Mouse (Mus musculus) liver, embryonic 15.5 days (tissue): ENCODE results near the gene Mlst8. TPM values are rescaled to one million over a fixed set of nuclear protein-coding genes. Genes with fewer than 3 reads are reported as not detected.

Experiments
- ATAC-seq: fragments of 200-750 bp; cut with Nextera tagmentation; 2 replicates; pipeline ENCODE4 v1.8.0; 2017; ENCODE audit warnings: moderate number of reproducible peaks, mild to moderate bottlenecking, moderate library complexity; ENCODE audit not compliant: insufficient read depth
- H3K27ac ChIP-seq: fragments of 300-500 bp; sonication (generic); replicated peaks from 2 replicates; pipeline ENCODE4 v1.5.1; 2015; ENCODE audit warnings: mild to moderate bottlenecking, inconsistent platforms
- H3K27me3 ChIP-seq: fragments of 300-500 bp; sonication (generic); 2 replicates; pipeline ENCODE4 v1.6.1; 2015; ENCODE audit warnings: mild to moderate bottlenecking, inconsistent platforms
- H3K36me3 ChIP-seq: fragments of 300-500 bp; sonication (generic); replicated peaks from 2 replicates; pipeline ENCODE4 v1.6.1; 2015; ENCODE audit warnings: moderate library complexity, mild to moderate bottlenecking, inconsistent platforms
- H3K4me1 ChIP-seq: fragments of 300-500 bp; sonication (generic); replicated peaks from 2 replicates; pipeline ENCODE4 v1.6.1; 2015; ENCODE audit warnings: inconsistent platforms
- H3K4me2 ChIP-seq: fragments of 300-500 bp; sonication (generic); 2 replicates; pipeline ENCODE4 v1.6.1; 2015; ENCODE audit warnings: moderate library complexity, mild to moderate bottlenecking, inconsistent platforms
- H3K4me3 ChIP-seq: fragments of 300-500 bp; sonication (generic); replicated peaks from 2 replicates; pipeline ENCODE4 v1.5.1; 2015; ENCODE audit warnings: mild to moderate bottlenecking, inconsistent platforms
- H3K9ac ChIP-seq: fragments of 300-500 bp; sonication (generic); 2 replicates; pipeline ENCODE4 v1.6.1; 2015; ENCODE audit warnings: moderate library complexity, mild to moderate bottlenecking, inconsistent platforms
- H3K9me3 ChIP-seq: fragments of 300-500 bp; sonication (generic); replicated peaks from 2 replicates; pipeline ENCODE4 v1.6.1; 2016; ENCODE audit warnings: inconsistent platforms
- WGBS: fragments of 180-500 bp; shearing (Covaris S2); methylation state at CpG from one replicate; pipeline ENCODE4 v1.1.7; 2015; ENCODE audit warnings: mixed read lengths; ENCODE audit not compliant: insufficient replicate concordance; 5-methylcytosine and 5-hydroxymethylcytosine counted together
- polyA plus RNA-seq: library from polyadenylated mRNA; unstranded; fragments of >200 nt; fragmentation: Nextera tagmentation; extraction: Ambion mirVana; gene quantifications from 2 replicates; pipeline ENCODE4 v1.2.1, GENCODE M21; 2015

The Mlst8 gene
- polyA plus RNA-seq, 1 experiment from 2014 or later: 12.0 TPM

GRCm38 (mm10) chr17:24476022-24476776 is 2.7 kb downstream of the Mlst8 start:
- H3K9me3 ChIP-seq: no peaks in the 10 kb centered on the region
- H3K36me3 ChIP-seq: peaks cover 67% of the 10 kb centered on the region
- H3K4me1 ChIP-seq: peaks cover 60% of the 10 kb centered on the region
- no peak for ATAC-seq
- no peak overlapping the region; the same call in 1 of the 2 replicates for H3K4me2 ChIP-seq
- 78% methylated on average over 10 of the region's 10 CpGs for WGBS
- no peak overlapping the region for H3K9ac ChIP-seq
- H3K4me3 ChIP-seq: 0 out of 2 replicates have a peak overlapping the region, but pooled peaks have one; percentile 93
- H3K27ac ChIP-seq: 0 out of 2 replicates have a peak overlapping the region, but pooled peaks have one; percentile 95
- no peaks in the 10 kb centered on the region for H3K27me3 ChIP-seq

- peaks cover 67% of the 10 kb centered on the region for H3K36me3 ChIP-seq
- H3K4me1 ChIP-seq: peaks cover 64% of the 10 kb centered on the region
- H3K27ac ChIP-seq: no peak overlapping the region
- no peak overlapping the region for H3K9ac ChIP-seq
- H3K4me3 ChIP-seq: no peak overlapping the region
- ATAC-seq: no peak
- no peaks in the 10 kb centered on the region for H3K27me3 ChIP-seq
- WGBS: 74% methylated on average over 6 of the region's 6 CpGs
- H3K9me3 ChIP-seq: no peaks in the 10 kb centered on the region
- no peak overlapping the region for H3K4me2 ChIP-seq
These were observed 3.3 kb downstream of the Mlst8 start for GRCm38 (mm10) chr17:24475586-24475985.

- Histone ChIP-seq H3K4me3 (no peak overlapping the region), H3K4me1 (peaks cover 57% of the 10 kb centered on the region), H3K27ac (no peak overlapping the region), H3K27me3 (no peaks in the 10 kb centered on the region), H3K36me3 (peaks cover 67% of the 10 kb centered on the region), H3K9ac (no peak overlapping the region), H3K4me2 (no peak overlapping the region), H3K9me3 (no peaks in the 10 kb centered on the region)
- WGBS: 67% methylated on average over 5 of the region's 5 CpGs
- ATAC-seq: no peak
These were observed 4.3 kb downstream of the Mlst8 start for GRCm38 (mm10) chr17:24474557-24474956.

GRCm38 (mm10) chr17:24473612-24474275 is 5.1 kb downstream of the Mlst8 start, which contains the start of gene Bricd5:
Gene Bricd5 (plus strand): TSS chr17:24473884.
- Histone ChIP-seq H3K4me3 (peak within 1 kb of the TSS; percentile 95), H3K9me3 (no peaks in the 10 kb centered on the region), H3K4me1 (peaks cover 62% of the 10 kb centered on the region), H3K9ac (peak within 1 kb of the TSS; percentile 96; the same call in 1 of the 2 replicates), H3K36me3 (peaks cover 67% of the 10 kb centered on the region), H3K27ac (peak within 1 kb of the TSS; percentile 97; the same call in 1 of the 2 replicates), H3K4me2 (peak within 1 kb of the TSS; percentile 96), H3K27me3 (no peaks in the 10 kb centered on the region)
- no peak for ATAC-seq
- 76% methylated on average over 6 of the region's 6 CpGs for WGBS

- no peak for ATAC-seq
- H3K27ac ChIP-seq: peak overlapping the region; percentile 97; the same call in 1 of the 2 replicates
- H3K4me3 ChIP-seq: peak overlapping the region; percentile 95
- peaks cover 55% of the 10 kb centered on the region for H3K4me1 ChIP-seq
- peaks cover 60% of the 10 kb centered on the region for H3K36me3 ChIP-seq
- WGBS: 80% methylated on average over 4 of the region's 4 CpGs
- H3K4me2 ChIP-seq: peak overlapping the region; percentile 96
- H3K9ac ChIP-seq: peak overlapping the region; percentile 96; the same call in 1 of the 2 replicates
- H3K9me3 ChIP-seq: no peaks in the 10 kb centered on the region
- no peaks in the 10 kb centered on the region for H3K27me3 ChIP-seq
These were observed 6.4 kb downstream of the Mlst8 start for GRCm38 (mm10) chr17:24472512-24472911.

GRCm38 (mm10) chr17:24470701-24471527 is 8.0 kb downstream of the Mlst8 start:
- peak overlapping the region; percentile 96 for H3K4me2 ChIP-seq
- WGBS: under 1% methylated on average over 68 of the region's 68 CpGs
- H3K9ac ChIP-seq: peak overlapping the region; percentile 96
- ATAC-seq: peak; percentile 35
- peaks cover 44% of the 10 kb centered on the region for H3K4me1 ChIP-seq
- H3K36me3 ChIP-seq: peaks cover 44% of the 10 kb centered on the region
- peak overlapping the region; percentile 97 for H3K27ac ChIP-seq
- H3K27me3 ChIP-seq: no peaks in the 10 kb centered on the region
- H3K9me3 ChIP-seq: no peaks in the 10 kb centered on the region
- peak overlapping the region; percentile 95 for H3K4me3 ChIP-seq

- H3K9me3 ChIP-seq: no peaks in the 10 kb centered on the region
- no peaks in the 10 kb centered on the region for H3K27me3 ChIP-seq
- WGBS: under 1% methylated on average over 57 of the region's 75 CpGs
- peak; percentile 98 for ATAC-seq
- peak within 1 kb of the TSS; percentile 95 for H3K4me3 ChIP-seq
- peaks cover 44% of the 10 kb centered on the region for H3K4me1 ChIP-seq
- H3K4me2 ChIP-seq: peak within 1 kb of the TSS; percentile 96
- peaks cover 35% of the 10 kb centered on the region for H3K36me3 ChIP-seq
- peak within 1 kb of the TSS; percentile 96 for H3K9ac ChIP-seq
- H3K27ac ChIP-seq: peak within 1 kb of the TSS; percentile 97
These were observed 8.8 kb downstream of the Mlst8 start, which contains the start of the genes E4f1 and Pgp for GRCm38 (mm10) chr17:24469910-24470602. Gene E4f1 (minus strand): TSS chr17:24470313. Gene Pgp (plus strand): TSS chr17:24470392.

GRCm38 (mm10) chr17:24469336-24469909 is 9.5 kb downstream of the Mlst8 start:
- H3K27ac ChIP-seq: peak overlapping the region; percentile 97
- H3K4me3 ChIP-seq: peak overlapping the region; percentile 95
- no peak for ATAC-seq
- 16% methylated on average over 7 of the region's 7 CpGs for WGBS
- peaks cover 44% of the 10 kb centered on the region for H3K4me1 ChIP-seq
- no peaks in the 10 kb centered on the region for H3K27me3 ChIP-seq
- H3K4me2 ChIP-seq: peak overlapping the region; percentile 96
- peak overlapping the region; percentile 96 for H3K9ac ChIP-seq
- H3K9me3 ChIP-seq: no peaks in the 10 kb centered on the region
- peaks cover 29% of the 10 kb centered on the region for H3K36me3 ChIP-seq

- no peaks in the 10 kb centered on the region for H3K27me3 ChIP-seq
- 87% methylated on average over 5 of the region's 5 CpGs for WGBS
- no peak overlapping the region for H3K27ac ChIP-seq
- H3K4me1 ChIP-seq: peaks cover 42% of the 10 kb centered on the region
- H3K4me2 ChIP-seq: no peak overlapping the region
- H3K9ac ChIP-seq: no peak overlapping the region
- H3K36me3 ChIP-seq: peaks cover 22% of the 10 kb centered on the region
- no peak for ATAC-seq
- no peaks in the 10 kb centered on the region for H3K9me3 ChIP-seq
- H3K4me3 ChIP-seq: no peak overlapping the region
These were observed 10.1 kb downstream of the Mlst8 start for GRCm38 (mm10) chr17:24468636-24469246.
